Mouse (Mus musculus) liver, embryonic 12.5 days (tissue): ENCODE results near the gene Stxbp4. TPM values are rescaled to one million over a fixed set of nuclear protein-coding genes. Genes with fewer than 3 reads are reported as not detected.
A peak's percentile ranks its signal among the peaks of the same experiment; 100 is the strongest.

Source experiments
- ATAC-seq: fragments of 200-750 bp; cut with Nextera tagmentation; 2 replicates; pipeline ENCODE4 v1.8.0; 2017; ENCODE audit warnings: moderate number of reproducible peaks, mild to moderate bottlenecking, moderate library complexity
- H3K27ac ChIP-seq: fragments of 300-500 bp; sonication (generic); 2 replicates; pipeline ENCODE4 v1.5.1; 2016; ENCODE audit warnings: mild to moderate bottlenecking
- H3K27me3 ChIP-seq: fragments of 300-500 bp; sonication (generic); replicated peaks from 2 replicates; pipeline ENCODE4 v1.6.1; 2016; ENCODE audit warnings: mild to moderate bottlenecking, moderate library complexity
- H3K36me3 ChIP-seq: fragments of 300-500 bp; sonication (generic); 2 replicates; pipeline ENCODE4 v1.6.1; 2016; ENCODE audit warnings: mild to moderate bottlenecking, moderate library complexity
- H3K4me1 ChIP-seq: fragments of 300-500 bp; sonication (generic); 2 replicates; pipeline ENCODE4 v1.6.1; 2016
- H3K4me2 ChIP-seq: fragments of 300-500 bp; sonication (generic); 2 replicates; pipeline ENCODE4 v1.6.1; 2016; ENCODE audit warnings: mild to moderate bottlenecking, moderate library complexity
- H3K4me3 ChIP-seq: fragments of 300-500 bp; sonication (generic); 2 replicates; pipeline ENCODE4 v1.5.1; 2016; ENCODE audit warnings: mild to moderate bottlenecking, moderate library complexity
- H3K9ac ChIP-seq: fragments of 300-500 bp; sonication (generic); 2 replicates; pipeline ENCODE4 v1.6.1; 2016; ENCODE audit warnings: mild to moderate bottlenecking, moderate library complexity
- H3K9me3 ChIP-seq: fragments of 300-500 bp; sonication (generic); replicated peaks from 2 replicates; pipeline ENCODE4 v1.6.1; 2016; ENCODE audit warnings: mild to moderate bottlenecking, moderate library complexity
- WGBS: fragments of 180-500 bp; shearing (Covaris S2); methylation state at CpG from one replicate; pipeline ENCODE4 v1.1.7; 2016; ENCODE audit not compliant: insufficient replicate concordance; 5-methylcytosine and 5-hydroxymethylcytosine counted together
- polyA plus RNA-seq: library from polyadenylated mRNA; unstranded; fragments of >200 nt; fragmentation: Nextera tagmentation; extraction: Ambion mirVana; gene quantifications from 2 replicates; pipeline ENCODE4 v1.2.1, GENCODE M21; 2016

Stxbp4 gene
- polyA plus RNA-seq, 1 experiment from 2014 or later, result 12.9 TPM

DNA sequence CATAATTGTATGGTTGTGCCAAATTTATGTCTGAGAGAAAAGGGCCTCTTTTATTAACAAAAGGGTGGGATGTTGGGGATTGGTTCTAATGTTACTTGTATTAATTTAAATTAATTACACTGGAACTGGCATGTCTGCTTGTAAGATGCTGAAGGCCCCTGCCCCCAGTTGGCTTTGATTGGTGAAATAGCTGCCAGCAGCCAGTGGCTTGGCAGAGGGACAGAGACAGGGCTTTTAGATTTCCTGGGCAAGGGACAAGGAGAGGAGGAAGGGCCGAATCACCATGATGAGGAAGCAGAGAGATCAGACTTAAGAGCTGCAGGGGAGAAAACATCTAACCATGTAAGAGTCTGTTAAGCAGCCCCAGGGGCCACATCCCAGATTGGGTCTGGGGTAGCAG, 46.9 kb downstream of the Stxbp4 start:
- no peak overlapping the region for H3K27ac ChIP-seq
- ATAC-seq, result no peak
- no peak overlapping the region for H3K9ac ChIP-seq
- no peaks in the 10 kb centered on the region for H3K27me3 ChIP-seq
- no peaks in the 10 kb centered on the region for H3K4me1 ChIP-seq
- no peaks in the 10 kb centered on the region for H3K9me3 ChIP-seq
- H3K4me2 ChIP-seq, result no peak overlapping the region
- peaks cover 23% of the 10 kb centered on the region for H3K36me3 ChIP-seq
- 81% methylated on average over 1 of the region's 1 CpGs for WGBS
- H3K4me3 ChIP-seq, result no peak overlapping the region

GRCm38 (mm10) chr11:90586203-90586602, 51.7 kb downstream of the Stxbp4 start:
- Histone ChIP-seq H3K27ac (no peak overlapping the region), H3K4me3 (no peak overlapping the region), H3K27me3 (no peaks in the 10 kb centered on the region), H3K9me3 (no peaks in the 10 kb centered on the region), H3K36me3 (peaks cover 23% of the 10 kb centered on the region), H3K4me2 (no peak overlapping the region), H3K4me1 (no peaks in the 10 kb centered on the region), H3K9ac (no peak overlapping the region)
- WGBS, result 68% methylated on average over 8 of the region's 8 CpGs
- ATAC-seq, result no peak

GRCm38 (mm10) chr11:90585754-90586153, 52.1 kb downstream of the Stxbp4 start:
- no peak overlapping the region for H3K9ac ChIP-seq
- no peak overlapping the region for H3K4me3 ChIP-seq
- no peak overlapping the region for H3K4me2 ChIP-seq
- peaks cover 19% of the 10 kb centered on the region for H3K36me3 ChIP-seq
- H3K27ac ChIP-seq, result no peak overlapping the region
- no peak for ATAC-seq
- no peaks in the 10 kb centered on the region for H3K27me3 ChIP-seq
- H3K4me1 ChIP-seq, result no peaks in the 10 kb centered on the region
- H3K9me3 ChIP-seq, result no peaks in the 10 kb centered on the region
- 68% methylated on average over 2 of the region's 2 CpGs for WGBS

DNA sequence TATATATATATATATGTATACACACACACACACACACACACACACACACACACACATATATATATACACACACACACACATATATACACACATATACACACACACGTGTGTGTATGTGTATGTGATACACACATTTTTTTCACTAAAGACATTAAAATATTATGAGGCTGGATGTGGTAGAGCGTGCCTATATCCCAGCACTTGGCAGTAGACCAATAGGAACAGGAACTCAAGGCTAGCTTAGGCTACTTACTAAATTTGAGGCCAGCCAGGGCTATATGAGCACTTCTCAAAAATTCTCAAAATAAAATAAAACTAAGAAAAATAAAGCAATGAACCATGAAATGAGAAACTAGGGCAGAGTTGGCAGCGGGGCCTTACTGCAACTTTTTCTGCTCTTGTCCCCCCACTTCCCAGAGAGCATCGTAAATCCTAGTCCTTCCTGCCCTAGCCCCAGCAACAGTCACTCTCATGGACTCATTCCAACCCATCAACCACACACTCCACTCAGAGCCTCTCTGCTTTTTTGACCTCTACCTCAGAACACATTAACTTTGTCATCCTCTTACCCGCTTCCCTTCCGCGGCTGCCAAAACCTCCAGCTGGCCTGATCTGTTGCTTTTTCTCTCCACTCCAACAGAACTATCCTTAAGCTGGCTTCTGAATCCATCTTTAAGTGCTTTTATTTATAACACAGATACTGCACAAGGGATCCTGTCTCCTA, 60.7 kb downstream of the Stxbp4 start:
- Histone ChIP-seq H3K36me3 (peaks cover 28% of the 10 kb centered on the region), H3K4me1 (no peaks in the 10 kb centered on the region), H3K4me2 (no peak overlapping the region), H3K27me3 (no peaks in the 10 kb centered on the region), H3K4me3 (no peak overlapping the region), H3K27ac (no peak overlapping the region), H3K9me3 (no peaks in the 10 kb centered on the region), H3K9ac (no peak overlapping the region)
- 83% methylated on average over 7 of the region's 7 CpGs for WGBS
- ATAC-seq, result no peak

GRCm38 (mm10) chr11:90576282-90576972, 61.5 kb downstream of the Stxbp4 start:
- H3K27ac ChIP-seq, result no peak overlapping the region
- no peak overlapping the region for H3K4me3 ChIP-seq
- no peaks in the 10 kb centered on the region for H3K9me3 ChIP-seq
- H3K4me2 ChIP-seq, result no peak overlapping the region
- H3K36me3 ChIP-seq, result peaks cover 28% of the 10 kb centered on the region
- H3K27me3 ChIP-seq, result no peaks in the 10 kb centered on the region
- no peaks in the 10 kb centered on the region for H3K4me1 ChIP-seq
- no peak for ATAC-seq
- H3K9ac ChIP-seq, result no peak overlapping the region
- WGBS, result 72% methylated on average over 8 of the region's 8 CpGs

DNA sequence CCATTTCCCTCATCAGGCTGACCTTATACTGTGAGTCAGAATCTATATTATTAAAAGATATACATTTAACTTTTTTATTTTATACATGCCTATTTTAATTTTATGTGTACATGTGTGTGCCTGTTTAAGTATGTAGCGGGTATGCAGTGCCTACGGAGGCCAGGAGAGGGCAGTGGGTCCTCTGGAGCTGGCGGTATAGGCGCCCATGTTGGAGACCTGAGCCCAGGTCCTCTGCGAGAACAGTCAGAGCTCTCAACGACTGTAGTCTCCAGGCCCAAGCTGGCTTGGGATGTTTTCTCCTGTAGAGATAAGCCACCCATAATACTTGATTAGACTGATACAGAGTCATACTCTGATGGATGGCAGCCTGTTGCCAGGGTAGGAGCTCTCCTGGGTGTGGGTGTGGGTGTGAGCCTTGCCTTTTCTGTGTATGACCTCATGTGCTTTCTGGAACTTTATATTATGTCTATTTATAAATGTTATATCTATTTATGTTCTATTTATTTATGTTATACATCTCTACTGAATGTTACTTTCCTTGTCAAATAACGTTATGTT, 62.3 kb downstream of the Stxbp4 start:
- Histone ChIP-seq H3K27ac (no peak overlapping the region), H3K4me2 (no peak overlapping the region), H3K4me3 (no peak overlapping the region), H3K4me1 (no peaks in the 10 kb centered on the region), H3K9me3 (no peaks in the 10 kb centered on the region), H3K36me3 (peaks cover 28% of the 10 kb centered on the region), H3K9ac (no peak overlapping the region), H3K27me3 (no peaks in the 10 kb centered on the region)
- 88% methylated on average over 7 of the region's 7 CpGs for WGBS
- ATAC-seq, result no peak

DNA sequence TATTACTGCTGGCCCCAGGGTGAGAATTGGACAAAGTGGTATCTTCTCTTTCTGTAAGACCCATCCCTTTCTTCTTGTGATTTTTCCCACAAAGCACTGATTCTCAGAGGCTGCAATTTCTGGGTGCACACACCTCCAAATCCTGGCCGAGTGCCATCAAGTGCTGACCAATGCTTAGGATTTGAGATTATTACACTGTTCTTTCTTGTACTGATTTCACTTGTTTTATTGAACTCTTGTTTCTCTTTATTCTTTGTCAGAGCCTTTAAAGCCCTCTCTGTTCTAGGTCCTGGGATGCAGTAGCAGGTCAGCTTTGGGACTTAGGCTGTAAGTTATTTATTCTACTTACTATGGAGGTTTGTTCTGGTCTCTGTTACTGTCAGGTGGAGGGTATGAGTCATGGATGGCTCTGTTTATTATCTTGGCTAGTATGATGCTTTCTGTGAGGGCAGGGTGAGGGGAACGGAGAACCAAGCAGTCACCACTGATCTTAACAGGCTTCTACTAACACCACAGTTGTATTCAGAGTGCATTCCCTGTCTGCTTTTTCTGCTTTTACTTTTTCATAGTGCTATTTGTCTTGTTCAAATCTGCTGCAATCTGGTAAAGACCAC, 67.1 kb downstream of the Stxbp4 start:
- H3K36me3 ChIP-seq, result peaks cover 27% of the 10 kb centered on the region
- H3K27ac ChIP-seq, result no peak overlapping the region
- H3K9me3 ChIP-seq, result no peaks in the 10 kb centered on the region
- WGBS, result 75% methylated on average over 2 of the region's 2 CpGs
- no peak overlapping the region for H3K4me2 ChIP-seq
- no peak overlapping the region for H3K4me3 ChIP-seq
- no peaks in the 10 kb centered on the region for H3K27me3 ChIP-seq
- no peak overlapping the region for H3K9ac ChIP-seq
- no peak for ATAC-seq
- H3K4me1 ChIP-seq, result no peaks in the 10 kb centered on the region

DNA sequence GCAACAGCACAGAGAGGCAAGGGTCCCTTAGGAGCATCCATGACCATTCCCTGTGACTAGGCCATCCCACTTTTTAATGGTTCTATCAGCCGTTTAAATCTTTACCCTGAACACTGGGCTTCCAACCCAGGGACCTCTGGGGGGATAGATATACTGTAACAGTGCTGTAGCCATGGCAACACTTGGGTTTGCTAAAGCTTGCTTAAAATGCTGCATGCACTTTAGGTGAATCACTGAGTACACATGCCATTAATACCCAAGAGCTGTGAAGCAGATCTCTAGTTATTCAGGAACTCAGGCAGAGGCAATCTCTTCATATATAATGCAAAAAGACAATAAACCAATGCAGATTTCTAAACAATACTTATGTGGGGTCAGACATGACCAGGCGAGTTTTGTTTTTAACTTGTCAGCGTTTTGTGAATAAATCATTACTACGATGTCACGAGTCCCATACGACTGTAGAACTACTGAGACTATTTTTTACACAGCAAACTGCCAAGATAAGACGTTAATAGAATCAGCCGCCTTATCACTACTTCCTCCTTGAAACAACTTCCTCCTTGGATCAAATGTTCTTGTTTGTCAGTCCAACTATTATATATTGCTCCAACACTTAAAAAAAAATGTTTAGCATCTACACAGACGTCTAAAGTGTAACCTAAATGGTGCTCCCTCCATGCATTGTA, 79.4 kb downstream of the Stxbp4 start:
- no peak for ATAC-seq
- H3K27ac ChIP-seq, result no peak overlapping the region
- H3K4me1 ChIP-seq, result peaks cover 19% of the 10 kb centered on the region
- H3K27me3 ChIP-seq, result no peaks in the 10 kb centered on the region
- H3K4me3 ChIP-seq, result no peak overlapping the region
- no peaks in the 10 kb centered on the region for H3K9me3 ChIP-seq
- no peak overlapping the region for H3K4me2 ChIP-seq
- WGBS, result 21% methylated on average over 9 of the region's 9 CpGs
- H3K36me3 ChIP-seq, result no peaks in the 10 kb centered on the region
- H3K9ac ChIP-seq, result no peak overlapping the region

DNA sequence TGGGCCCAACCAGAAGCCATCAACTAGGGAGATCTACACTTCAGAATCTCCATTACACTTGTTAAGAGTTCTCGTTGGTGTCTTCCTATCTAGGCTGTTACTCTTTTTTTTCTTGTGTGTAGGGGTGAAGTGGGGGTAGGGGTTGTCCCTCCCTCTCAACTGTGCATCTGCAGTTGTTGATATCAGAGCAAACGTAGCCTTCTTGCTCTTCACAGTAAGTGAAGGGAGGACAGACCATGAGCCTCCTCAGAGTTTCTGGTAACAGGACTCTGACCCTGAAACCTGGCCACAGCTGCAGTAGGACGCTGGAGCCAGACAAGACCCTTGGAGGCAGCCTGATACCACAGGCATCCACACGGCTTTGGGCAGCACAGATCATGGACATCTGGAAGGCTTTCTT, 81.4 kb downstream of the Stxbp4 start:
- ATAC-seq, result peak; percentile 46
- no peak overlapping the region for H3K4me2 ChIP-seq
- no peak overlapping the region for H3K4me3 ChIP-seq
- H3K4me1 ChIP-seq, result peaks cover 23% of the 10 kb centered on the region
- H3K9me3 ChIP-seq, result no peaks in the 10 kb centered on the region
- WGBS, result 19% methylated on average over 4 of the region's 4 CpGs
- no peaks in the 10 kb centered on the region for H3K36me3 ChIP-seq
- no peak overlapping the region for H3K9ac ChIP-seq
- no peaks in the 10 kb centered on the region for H3K27me3 ChIP-seq
- H3K27ac ChIP-seq, result no peak overlapping the region

DNA sequence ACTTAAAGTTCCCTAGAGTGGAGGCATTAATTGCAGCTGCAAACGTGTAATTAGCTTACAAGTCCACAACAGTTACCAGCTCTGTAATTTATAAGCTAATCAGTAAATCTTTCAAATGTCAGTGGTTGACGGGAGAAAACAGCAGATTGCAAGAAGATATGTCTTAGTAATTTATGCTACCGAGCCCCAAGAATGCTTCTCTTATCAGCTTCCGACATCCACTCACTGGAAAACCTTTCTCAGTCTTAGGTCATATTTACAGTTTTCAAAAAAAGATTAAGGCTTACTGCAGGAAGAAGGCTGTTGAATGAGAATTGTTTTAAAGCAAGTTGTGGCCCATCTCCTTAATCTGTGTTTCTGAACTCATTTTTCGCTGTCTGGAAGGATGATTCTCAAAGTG, 83.9 kb downstream of the Stxbp4 start:
- Histone ChIP-seq H3K4me3 (no peak overlapping the region), H3K4me1 (peaks cover 23% of the 10 kb centered on the region), H3K27ac (no peak overlapping the region), H3K36me3 (no peaks in the 10 kb centered on the region), H3K9ac (no peak overlapping the region), H3K9me3 (no peaks in the 10 kb centered on the region), H3K4me2 (no peak overlapping the region), H3K27me3 (no peaks in the 10 kb centered on the region)
- ATAC-seq, result no peak
- WGBS, result 40% methylated on average over 5 of the region's 5 CpGs

DNA sequence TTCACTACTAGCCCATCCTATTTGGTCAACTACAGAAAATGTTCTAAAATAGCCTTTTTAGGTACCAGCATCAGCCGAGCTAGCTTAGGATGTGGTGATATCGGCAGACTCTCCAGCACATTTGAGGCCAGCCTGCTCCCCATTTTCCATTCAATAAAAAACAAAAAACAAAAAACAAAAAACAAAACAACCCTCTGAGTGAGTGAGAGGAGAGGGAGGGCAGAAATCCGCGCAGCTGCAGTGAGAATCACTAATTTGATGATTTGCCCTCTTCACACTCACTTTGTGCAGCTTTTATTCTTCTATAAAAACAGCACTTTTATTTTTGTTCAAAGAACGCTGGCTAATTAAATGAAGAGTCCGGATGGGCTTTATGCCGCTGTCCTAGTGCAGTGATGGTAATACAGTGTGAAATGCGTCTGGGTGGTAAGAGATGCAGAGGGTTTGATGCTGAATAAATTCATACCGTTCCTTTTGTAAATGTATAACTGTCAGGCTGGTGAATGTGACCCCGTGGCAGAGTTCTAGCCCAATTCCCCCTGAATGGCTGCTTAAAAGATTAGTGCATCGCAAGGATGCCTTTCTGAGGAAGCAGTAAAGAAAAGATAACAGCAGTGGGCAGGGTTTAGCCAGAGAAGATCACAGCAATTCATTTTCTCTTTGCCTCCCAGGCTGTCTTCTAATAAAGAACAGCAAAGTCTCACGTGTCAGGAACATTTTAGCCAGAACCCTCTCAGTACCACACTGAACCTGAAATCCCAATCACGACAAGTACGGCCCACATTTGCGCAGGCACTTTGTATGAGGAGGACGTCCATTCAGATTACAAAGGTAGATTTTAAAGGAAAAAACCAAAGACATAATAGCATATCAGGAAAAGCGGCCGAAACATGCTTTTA, 85.3 kb downstream of the Stxbp4 start:
- no peak overlapping the region for H3K27ac ChIP-seq
- H3K9me3 ChIP-seq, result no peaks in the 10 kb centered on the region
- H3K27me3 ChIP-seq, result no peaks in the 10 kb centered on the region
- H3K36me3 ChIP-seq, result no peaks in the 10 kb centered on the region
- H3K4me1 ChIP-seq, result peaks cover 13% of the 10 kb centered on the region
- H3K4me3 ChIP-seq, result no peak overlapping the region
- no peak overlapping the region for H3K9ac ChIP-seq
- 68% methylated on average over 18 of the region's 18 CpGs for WGBS
- ATAC-seq, result no peak
- no peak overlapping the region for H3K4me2 ChIP-seq
